Mouse (Mus musculus): Measurements from ENCODE around the gene Phpt1.

Phpt1 gene

DNA sequence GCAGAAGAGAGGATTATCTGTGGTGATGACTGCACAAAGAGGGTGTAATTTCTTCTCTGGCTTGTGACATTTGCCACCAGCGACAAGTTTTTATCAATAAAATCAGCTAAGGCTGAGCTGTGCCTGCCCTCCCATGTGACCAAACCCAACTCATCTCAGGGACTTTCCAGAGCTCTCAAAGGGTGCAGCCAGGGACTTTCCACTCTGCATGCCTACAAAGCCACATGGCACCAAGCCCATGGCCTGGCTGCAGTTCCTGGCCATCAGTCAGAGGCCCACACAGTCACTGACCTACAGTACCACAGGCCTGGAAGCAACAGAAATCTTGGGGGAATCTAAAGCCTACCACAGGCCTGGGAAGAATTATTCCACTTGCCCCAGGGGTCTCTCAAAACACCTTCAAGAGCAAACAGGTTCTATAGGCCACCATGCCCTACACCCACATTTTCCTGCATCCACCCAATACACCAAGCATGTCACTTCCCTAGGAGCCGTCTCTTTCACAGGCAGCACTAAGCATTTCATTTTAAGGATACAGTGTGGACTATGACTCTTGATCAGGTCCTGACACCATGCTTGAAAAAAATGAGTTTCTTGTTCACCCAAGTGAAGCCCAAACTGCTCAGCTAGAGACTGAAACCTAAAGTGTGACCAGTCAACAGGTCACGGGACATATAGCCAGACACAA lies 40.7 kb downstream of the Phpt1 start:
- Histone ChIP-seq H3K4me3 (replicated peaks; ENCODE audit: low read length) (no peak overlapping the region), H3K27me3 (ENCODE audit: insufficient read depth, low read length) (no peaks in the 10 kb centered on the region), H3K9me3 (ENCODE audit: low read length) (no peaks in the 10 kb centered on the region), H3K4me1 (replicated peaks; ENCODE audit: low read depth, low read length) (0 out of 2 replicates have a peak, but pooled peaks cover 3% of the 10 kb centered on the region), H3K36me3 (ENCODE audit: insufficient read depth, low read length) (peaks cover 75% of the 10 kb centered on the region)
- TF ChIP-seq POU5F1 (IDR thresholded peaks at IDR 0.05; ENCODE audit: borderline replicate concordance, low read length) (no peak), NANOG (IDR thresholded peaks at IDR 0.05; ENCODE audit: borderline replicate concordance, low read length) (no peak), CTCF (conservative IDR thresholded peaks at IDR 0.05; ENCODE audit: low read length) (no peak)

DNA sequence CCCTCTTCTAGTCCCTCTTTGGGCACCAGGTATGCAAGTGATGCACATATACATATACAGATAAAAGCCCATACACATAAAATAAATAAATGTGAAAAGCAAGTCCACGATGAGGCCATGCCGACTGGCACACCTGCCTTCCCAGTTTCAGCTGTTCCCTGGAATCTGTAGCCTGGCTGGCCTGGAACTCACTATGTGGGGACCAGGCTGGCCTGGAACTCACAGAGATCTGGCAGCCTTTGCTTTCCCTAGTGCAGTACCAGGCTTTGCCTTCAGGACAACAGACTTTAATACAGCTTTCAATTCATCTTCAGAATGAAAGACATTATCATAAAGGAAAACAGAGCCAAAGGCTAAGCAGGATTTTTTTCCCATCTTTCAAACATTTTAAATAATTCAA lies 41.3 kb downstream of the Phpt1 start:
- no peak overlapping the region for H3K4me3 ChIP-seq (replicated peaks; ENCODE audit: low read length)
- 0 out of 2 replicates have a peak, but pooled peaks cover 2% of the 10 kb centered on the region for H3K4me1 ChIP-seq (replicated peaks; ENCODE audit: low read depth, low read length)
- no peak for TF ChIP-seq NANOG (IDR thresholded peaks at IDR 0.05; ENCODE audit: borderline replicate concordance, low read length)
- no peak for TF ChIP-seq POU5F1 (IDR thresholded peaks at IDR 0.05; ENCODE audit: borderline replicate concordance, low read length)
- no peak for TF ChIP-seq CTCF (conservative IDR thresholded peaks at IDR 0.05; ENCODE audit: low read length)
- H3K36me3 ChIP-seq (ENCODE audit: insufficient read depth, low read length): peaks cover 76% of the 10 kb centered on the region
- no peaks in the 10 kb centered on the region for H3K9me3 ChIP-seq (ENCODE audit: low read length)
- no peaks in the 10 kb centered on the region for H3K27me3 ChIP-seq (ENCODE audit: insufficient read depth, low read length)

DNA sequence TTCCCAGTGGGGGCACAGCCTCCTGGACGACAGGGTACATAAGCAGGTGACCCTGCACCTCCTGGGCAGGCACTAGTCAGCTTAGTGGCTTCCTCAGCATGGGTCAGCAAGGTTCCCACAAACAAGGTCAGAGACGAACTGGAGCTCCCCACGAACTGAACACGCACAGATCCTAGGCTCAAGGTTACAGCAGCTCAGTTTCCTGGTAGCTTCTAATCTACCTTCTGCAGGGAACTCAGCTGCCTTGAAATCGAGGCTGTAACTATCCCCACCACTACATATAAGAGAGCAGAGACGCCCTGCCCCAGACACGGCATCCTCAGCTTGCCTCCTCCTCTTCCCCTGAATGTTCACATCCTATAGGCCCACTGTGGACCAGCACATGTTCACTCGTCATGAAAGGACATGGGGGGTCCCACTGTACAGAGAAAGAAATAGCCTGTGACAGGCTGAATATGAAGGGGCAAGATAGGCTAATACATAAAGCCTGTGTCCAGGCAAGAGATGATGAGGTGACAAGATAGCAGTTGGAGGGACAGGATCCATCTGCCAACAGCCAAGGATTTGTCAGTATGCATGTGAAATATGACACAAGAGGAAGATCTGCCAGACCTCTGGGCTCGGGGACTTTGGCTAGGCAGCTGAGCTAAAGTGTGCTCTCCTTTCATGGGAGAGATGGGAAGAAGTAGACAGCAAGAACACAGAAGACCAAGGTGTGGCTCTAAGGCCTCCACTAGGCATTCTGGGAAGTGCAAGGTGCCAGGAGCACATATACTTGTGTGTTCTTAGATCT lies 48.3 kb downstream of the Phpt1 start:
- H3K9me3 ChIP-seq (ENCODE audit: low read length): no peaks in the 10 kb centered on the region
- no peaks in the 10 kb centered on the region for H3K4me1 ChIP-seq (replicated peaks; ENCODE audit: low read depth, low read length)
- peaks cover 92% of the 10 kb centered on the region for H3K36me3 ChIP-seq (ENCODE audit: insufficient read depth, low read length)
- no peak for TF ChIP-seq POU5F1 (IDR thresholded peaks at IDR 0.05; ENCODE audit: borderline replicate concordance, low read length)
- no peak for TF ChIP-seq NANOG (IDR thresholded peaks at IDR 0.05; ENCODE audit: borderline replicate concordance, low read length)
- TF ChIP-seq CTCF (conservative IDR thresholded peaks at IDR 0.05; ENCODE audit: low read length): no peak
- H3K4me3 ChIP-seq (replicated peaks; ENCODE audit: low read length): no peak overlapping the region
- H3K27me3 ChIP-seq (ENCODE audit: insufficient read depth, low read length): no peaks in the 10 kb centered on the region
